Mouse (Mus musculus) hindbrain, postnatal 0 days (tissue): Measurements from ENCODE around the gene Tubb2b. TPM values are rescaled to one million over a fixed set of nuclear protein-coding genes. Genes with fewer than 3 reads are reported as not detected.
"Not testable (repeated sequence)": the region's sequence is repeated elsewhere in the genome, so short reads cannot be mapped to it uniquely, and the experiment has no call there.

Source experiments
- ATAC-seq: fragments of 200-750 bp; cut with Nextera tagmentation; 2 replicates; pipeline ENCODE4 v1.8.0; 2017; ENCODE audit warnings: mild to moderate bottlenecking, moderate TSS enrichment, moderate library complexity
- DNase-seq: peaks from one replicate; pipeline ENCODE4 v3.0.0-alpha.2; 2015; ENCODE audit warnings: low spot score
- H3K27ac ChIP-seq: fragments of 300-500 bp; sonication (generic); 2 replicates; pipeline ENCODE4 v1.5.1; 2014; ENCODE audit warnings: mild to moderate bottlenecking
- H3K27me3 ChIP-seq: fragments of 300-500 bp; sonication (generic); 2 replicates; pipeline ENCODE4 v1.6.1; 2014; ENCODE audit warnings: low read length, mixed read lengths; ENCODE audit not compliant: insufficient read depth
- H3K36me3 ChIP-seq: fragments of 300-500 bp; sonication (generic); 2 replicates; pipeline ENCODE4 v1.6.1; 2014; ENCODE audit warnings: low read length, mixed read lengths; ENCODE audit not compliant: insufficient read depth
- H3K4me1 ChIP-seq: fragments of 300-500 bp; sonication (generic); 2 replicates; pipeline ENCODE4 v1.6.1; 2014; ENCODE audit warnings: antibody characterized with exemption, low read length, mixed read lengths; ENCODE audit not compliant: insufficient read depth
- H3K4me2 ChIP-seq: fragments of 300-500 bp; sonication (generic); 2 replicates; pipeline ENCODE4 v1.6.1; 2014; ENCODE audit warnings: low read depth, mild to moderate bottlenecking, low read length, moderate library complexity, mixed read lengths
- H3K4me3 ChIP-seq: fragments of 300-500 bp; sonication (generic); 2 replicates; pipeline ENCODE4 v1.5.1; 2014; ENCODE audit warnings: low read length
- H3K9ac ChIP-seq: fragments of 300-500 bp; sonication (generic); replicated peaks from 2 replicates; pipeline ENCODE4 v1.6.1; 2014; ENCODE audit warnings: mild to moderate bottlenecking, low read length, moderate library complexity, mixed read lengths
- H3K9me3 ChIP-seq: fragments of 300-500 bp; sonication (generic); 2 replicates; pipeline ENCODE4 v1.6.1; 2016; ENCODE audit warnings: low read length, mixed read lengths
- CTCF ChIP-seq: IDR thresholded peaks from 2 replicates; pipeline ENCODE4 v1.5.1; 2016; ENCODE audit warnings: antibody characterized with exemption, control low read depth, low read depth
- WGBS: fragments of 180-500 bp; shearing (Covaris S2); extraction: QIAGEN DNeasy Blood & Tissue Kit; methylation state at CpG from one replicate; pipeline ENCODE4 v1.1.7; 2014; 5-methylcytosine and 5-hydroxymethylcytosine counted together
- polyA plus RNA-seq: library from polyadenylated mRNA; unstranded; fragments of >200 nt; fragmentation: Nextera tagmentation; extraction: Ambion mirVana; gene quantifications from 2 replicates; pipeline ENCODE4 v1.2.1, GENCODE M21; 2015
- total RNA-seq: library from RNA; depleted of rRNA; stranded (reverse); fragments of >200 nt; gene quantifications from 2 replicates; pipeline ENCODE4 v1.2.3, GENCODE M21; 2014

Tubb2b gene
- total and polyA plus RNA-seq, 2 experiments from 2014 or later, result 787 to 4,422 TPM

- WGBS, result 70% methylated on average over 3 of the region's 3 CpGs
- ATAC-seq (no peak), DNase-seq (no peak)
- Histone ChIP-seq H3K27ac (no peak overlapping the region), H3K4me1 (peaks cover 10% of the 10 kb centered on the region; the same call in 1 of the 2 replicates), H3K4me2 (no peak overlapping the region), H3K4me3 (no peak overlapping the region), H3K9me3 (no peaks in the 10 kb centered on the region), H3K9ac (no peak overlapping the region), H3K36me3 (no peaks in the 10 kb centered on the region), H3K27me3 (no peaks in the 10 kb centered on the region)
- no peak for TF ChIP-seq CTCF
Observed at GRCm38 (mm10) chr13:34100733-34101132, 29.5 kb downstream of the Tubb2b start.

GRCm38 (mm10) chr13:34097086-34097485 is 33.2 kb downstream of the Tubb2b start:
- H3K27me3 ChIP-seq, result no peaks in the 10 kb centered on the region
- no peaks in the 10 kb centered on the region for H3K36me3 ChIP-seq
- TF ChIP-seq CTCF, result no peak
- H3K4me3 ChIP-seq, result no peak overlapping the region
- H3K4me1 ChIP-seq, result peaks cover 16% of the 10 kb centered on the region; the same call in 1 of the 2 replicates
- DNase-seq (no peak), ATAC-seq (no peak)
- no peak overlapping the region for H3K9ac ChIP-seq
- 32% methylated on average over 3 of the region's 3 CpGs for WGBS
- peak overlapping the region; percentile 83 for H3K27ac ChIP-seq
- no peaks in the 10 kb centered on the region for H3K9me3 ChIP-seq
- H3K4me2 ChIP-seq, result no peak overlapping the region

GRCm38 (mm10) chr13:34096455-34096854 is 33.8 kb downstream of the Tubb2b start:
- 0 out of 2 replicates have a peak overlapping the region, but pooled peaks have one; percentile 13 for H3K9ac ChIP-seq
- H3K4me3 ChIP-seq, result no peak overlapping the region
- WGBS, result 52% methylated on average over 4 of the region's 4 CpGs
- H3K9me3 ChIP-seq, result no peaks in the 10 kb centered on the region
- H3K36me3 ChIP-seq, result no peaks in the 10 kb centered on the region
- peak overlapping the region; percentile 27 for H3K4me2 ChIP-seq
- TF ChIP-seq CTCF, result no peak
- ATAC-seq (peak; percentile 75), DNase-seq (peak; percentile 53)
- H3K4me1 ChIP-seq, result peaks cover 16% of the 10 kb centered on the region; the same call in 1 of the 2 replicates
- peak overlapping the region; percentile 83 for H3K27ac ChIP-seq
- no peaks in the 10 kb centered on the region for H3K27me3 ChIP-seq

- 0 out of 2 replicates have a peak overlapping the region, but pooled peaks have one; percentile 13 for H3K9ac ChIP-seq
- peak; percentile 90 for DNase-seq
Observed at GRCm38 (mm10) chr13:34095542-34096435, 34.5 kb downstream of the Tubb2b start.

GRCm38 (mm10) chr13:34089358-34089757 is 40.9 kb downstream of the Tubb2b start:
- Histone ChIP-seq H3K4me1 (peaks cover 21% of the 10 kb centered on the region), H3K27ac (peak overlapping the region; percentile 89), H3K4me3 (no peak overlapping the region), H3K9me3 (no peaks in the 10 kb centered on the region), H3K9ac (peak overlapping the region; percentile 30; the same call in 1 of the 2 replicates), H3K27me3 (no peaks in the 10 kb centered on the region), H3K4me2 (peak overlapping the region; percentile 21), H3K36me3 (no peaks in the 10 kb centered on the region)
- no peak for ATAC-seq
- no peak for DNase-seq
- 28% methylated on average over 3 of the region's 3 CpGs for WGBS
- no peak for TF ChIP-seq CTCF

More at GRCm38 (mm10) chr13:34095542-34096435, 34.5 kb downstream of the Tubb2b start:
- Histone ChIP-seq H3K36me3 (no peaks in the 10 kb centered on the region), H3K4me2 (peak overlapping the region; percentile 27), H3K27ac (peak overlapping the region; percentile 83), H3K4me3 (no peak overlapping the region), H3K27me3 (no peaks in the 10 kb centered on the region), H3K4me1 (peaks cover 16% of the 10 kb centered on the region; the same call in 1 of the 2 replicates), H3K9me3 (no peaks in the 10 kb centered on the region)
- 15% methylated on average over 6 of the region's 7 CpGs for WGBS
- TF ChIP-seq CTCF, result no peak
- ATAC-seq, result peak; percentile 98

- ATAC-seq, result peak; percentile 86
- H3K9ac ChIP-seq, result peak overlapping the region; percentile 30; the same call in 1 of the 2 replicates
- TF ChIP-seq CTCF, result no peak
- H3K9me3 ChIP-seq, result no peaks in the 10 kb centered on the region
- no peak overlapping the region for H3K4me3 ChIP-seq
- WGBS, result 27% methylated on average over 7 of the region's 7 CpGs
- peak overlapping the region; percentile 21 for H3K4me2 ChIP-seq
- H3K27ac ChIP-seq, result peak overlapping the region; percentile 89
- H3K4me1 ChIP-seq, result peaks cover 21% of the 10 kb centered on the region
- H3K27me3 ChIP-seq, result no peaks in the 10 kb centered on the region
- peak; percentile 58 for DNase-seq
- no peaks in the 10 kb centered on the region for H3K36me3 ChIP-seq
Observed at GRCm38 (mm10) chr13:34088871-34089288, 41.4 kb downstream of the Tubb2b start.

- not testable (repeated sequence) for H3K36me3 ChIP-seq, DNase-seq, H3K27me3 ChIP-seq, H3K9me3 ChIP-seq, H3K4me3 ChIP-seq, H3K9ac ChIP-seq
- Histone ChIP-seq H3K4me2 (0 out of 2 replicates have a peak overlapping the region, but pooled peaks have one; percentile 16), H3K27ac (peak overlapping the region; percentile 89), H3K4me1 (peaks cover 21% of the 10 kb centered on the region)
- WGBS, result 31% methylated on average over 5 of the region's 5 CpGs
- ATAC-seq, result peak; percentile 37
Observed at GRCm38 (mm10) chr13:34088201-34088649, 42.0 kb downstream of the Tubb2b start.
